Mouse (Mus musculus) erythroid progenitor cell, adult 5-6 weeks (primary cell): Measurements from ENCODE around the gene Arhgef2. TPM values are rescaled to one million over a fixed set of nuclear protein-coding genes. Genes with fewer than 3 reads are reported as not detected.

Source experiments
- total RNA-seq, 2 experiments: library from RNA; stranded (forward) in 1 of 2; stranded (reverse) in 1 of 2; fragments of 150-400 nt in 1 of 2; fragments of 186-747, 209-891 nt in 1 of 2; gene quantifications; 2 replicates each; pipeline versions ENCODE4 v1.2.3 to v1.2.4; 2015 to 2017; ENCODE audit warnings: low replicate concordance in 2 of 2

Arhgef2 gene
- total RNA-seq, 2 experiments from 2014 or later, result 12.7 to 23.9 TPM

Other genes starting within 250 kb of the Arhgef2 start
- gene Paqr6, start 241.4 kb upstream of the Arhgef2 start, total RNA-seq (2015; ENCODE audit: low replicate concordance), result not detected in 2 replicates
- gene Paqr6, start 241.4 kb upstream of the Arhgef2 start, total RNA-seq (2017; ENCODE audit: low replicate concordance), result 1.3 TPM in 1 of 2 replicates, not detected in the other
- not detected in 2 replicates for gene Bglap3, start 233.2 kb upstream of the Arhgef2 start, total RNA-seq (2015; ENCODE audit: low replicate concordance)
- gene Bglap3, start 233.2 kb upstream of the Arhgef2 start, total RNA-seq (2017; ENCODE audit: low replicate concordance), result not detected in 2 replicates
- gene Bglap2, start 227.3 kb upstream of the Arhgef2 start, total RNA-seq (2015; ENCODE audit: low replicate concordance), result not detected in 2 replicates
- gene Bglap2, start 227.3 kb upstream of the Arhgef2 start, total RNA-seq (2017; ENCODE audit: low replicate concordance), result 3.9 TPM in 1 of 2 replicates, not detected in the other
- 3.6 TPM in 1 of 2 replicates, not detected in the other for gene Bglap, start 221.5 kb upstream of the Arhgef2 start, total RNA-seq (2015; ENCODE audit: low replicate concordance)
- not detected in 2 replicates for gene Bglap, start 221.5 kb upstream of the Arhgef2 start, total RNA-seq (2017; ENCODE audit: low replicate concordance)
- gene Pmf1, start 195.6 kb upstream of the Arhgef2 start, total RNA-seq (2015; ENCODE audit: low replicate concordance), result 182 and 196 TPM in 2 replicates
- gene Pmf1, start 195.6 kb upstream of the Arhgef2 start, total RNA-seq (2017; ENCODE audit: low replicate concordance), result 100 and 121 TPM in 2 replicates
- gene Slc25a44, start 180.8 kb upstream of the Arhgef2 start, total RNA-seq (2015; ENCODE audit: low replicate concordance), result 34.0 and 35.3 TPM in 2 replicates
- 34.8 and 40.5 TPM in 2 replicates for gene Slc25a44, start 180.8 kb upstream of the Arhgef2 start, total RNA-seq (2017; ENCODE audit: low replicate concordance)
- 11.9 and 14.7 TPM in 2 replicates for gene Sema4a, start 144.8 kb upstream of the Arhgef2 start, total RNA-seq (2015; ENCODE audit: low replicate concordance)
- 4.5 and 15.1 TPM in 2 replicates for gene Sema4a, start 144.8 kb upstream of the Arhgef2 start, total RNA-seq (2017; ENCODE audit: low replicate concordance)
- 31.7 and 48.2 TPM in 2 replicates for gene Lmna, start 96.0 kb upstream of the Arhgef2 start, total RNA-seq (2015; ENCODE audit: low replicate concordance)
- gene Lmna, start 96.0 kb upstream of the Arhgef2 start, total RNA-seq (2017; ENCODE audit: low replicate concordance), result 182 and 260 TPM in 2 replicates
- 0.42 TPM in 1 of 2 replicates, not detected in the other for gene Mex3a, start 73.6 kb upstream of the Arhgef2 start, total RNA-seq (2015; ENCODE audit: low replicate concordance)
- gene Mex3a, start 73.6 kb upstream of the Arhgef2 start, total RNA-seq (2017; ENCODE audit: low replicate concordance), result 0.08 and 0.26 TPM in 2 replicates
- not detected in 2 replicates for gene Rab25, start 57.7 kb upstream of the Arhgef2 start, total RNA-seq (2015; ENCODE audit: low replicate concordance)
- not detected in 2 replicates for gene Rab25, start 57.7 kb upstream of the Arhgef2 start, total RNA-seq (2017; ENCODE audit: low replicate concordance)
- gene Lamtor2, start 52.9 kb upstream of the Arhgef2 start, total RNA-seq (2015; ENCODE audit: low replicate concordance), result 9.0 and 12.6 TPM in 2 replicates
- 7.7 and 23.3 TPM in 2 replicates for gene Lamtor2, start 52.9 kb upstream of the Arhgef2 start, total RNA-seq (2017; ENCODE audit: low replicate concordance)
- gene Ubqln4, start 52.2 kb upstream of the Arhgef2 start, total RNA-seq (2015; ENCODE audit: low replicate concordance), result 8.6 and 10.1 TPM in 2 replicates
- gene Ubqln4, start 52.2 kb upstream of the Arhgef2 start, total RNA-seq (2017; ENCODE audit: low replicate concordance), result 6.3 and 7.6 TPM in 2 replicates
- 97.7 and 101 TPM in 2 replicates for gene Ssr2, start 30.1 kb upstream of the Arhgef2 start, total RNA-seq (2015; ENCODE audit: low replicate concordance)
- gene Ssr2, start 30.1 kb upstream of the Arhgef2 start, total RNA-seq (2017; ENCODE audit: low replicate concordance), result 23.9 and 50.2 TPM in 2 replicates
- gene Rxfp4, start 47.2 kb downstream of the Arhgef2 start, total RNA-seq (2015; ENCODE audit: low replicate concordance), result not detected in 2 replicates
- gene Rxfp4, start 47.2 kb downstream of the Arhgef2 start, total RNA-seq (2017; ENCODE audit: low replicate concordance), result not detected in 2 replicates
- 56.9 and 69.2 TPM in 2 replicates for gene Khdc4, start 79.8 kb downstream of the Arhgef2 start, total RNA-seq (2015; ENCODE audit: low replicate concordance)
- 37.8 and 62.8 TPM in 2 replicates for gene Khdc4, start 79.8 kb downstream of the Arhgef2 start, total RNA-seq (2017; ENCODE audit: low replicate concordance)
- 13.0 and 20.2 TPM in 2 replicates for gene Rit1, start 110.9 kb downstream of the Arhgef2 start, total RNA-seq (2015; ENCODE audit: low replicate concordance)
- 27.6 and 45.9 TPM in 2 replicates for gene Rit1, start 110.9 kb downstream of the Arhgef2 start, total RNA-seq (2017; ENCODE audit: low replicate concordance)
- 0.36 TPM in 1 of 2 replicates, not detected in the other for gene Syt11, start 169.2 kb downstream of the Arhgef2 start, total RNA-seq (2015; ENCODE audit: low replicate concordance)
- 0.39 TPM in 1 of 2 replicates, not detected in the other for gene Syt11, start 169.2 kb downstream of the Arhgef2 start, total RNA-seq (2017; ENCODE audit: low replicate concordance)
- gene Gon4l, start 229.3 kb downstream of the Arhgef2 start, total RNA-seq (2015; ENCODE audit: low replicate concordance), result 9.6 and 11.5 TPM in 2 replicates
- gene Gon4l, start 229.3 kb downstream of the Arhgef2 start, total RNA-seq (2017; ENCODE audit: low replicate concordance), result 38.6 and 38.7 TPM in 2 replicates